Mouse (Mus musculus) bone marrow macrophage, adult 2 months (primary cell): ENCODE results near the gene Hist1h3a. TPM values are rescaled to one million over a fixed set of nuclear protein-coding genes. Genes with fewer than 3 reads are reported as not detected.
"Not testable (repeated sequence)": the region's sequence is repeated elsewhere in the genome, so short reads cannot be mapped to it uniquely, and the experiment has no call there.

Experiments used
- H3K27ac ChIP-seq: 2 replicates; pipeline ENCODE4 v1.5.1; 2012; ENCODE audit warnings: low read depth, low read length; ENCODE audit not compliant: insufficient read depth
- H3K4me1 ChIP-seq: 2 replicates; pipeline ENCODE4 v1.6.1; 2012; ENCODE audit warnings: low read length; ENCODE audit not compliant: control insufficient read depth, insufficient read depth
- H3K4me3 ChIP-seq: 2 replicates; pipeline ENCODE4 v1.5.1; 2012; ENCODE audit warnings: mild to moderate bottlenecking, low read length, moderate library complexity; ENCODE audit not compliant: insufficient read depth
- CTCF ChIP-seq: IDR thresholded peaks from 2 replicates; pipeline ENCODE4 v1.5.1; 2012; ENCODE audit warnings: low read depth, mild to moderate bottlenecking, low read length, moderate library complexity
- POLR2A ChIP-seq: IDR thresholded peaks from 2 replicates; pipeline ENCODE4 v1.6.1; 2012; ENCODE audit warnings: mild to moderate bottlenecking, low read depth, low read length, borderline replicate concordance
- polyA plus RNA-seq: library from polyadenylated mRNA; stranded (reverse); fragments of >200 nt; gene quantifications from 2 replicates; pipeline ENCODE4 v1.2.4, GENCODE M21; 2012; ENCODE audit not compliant: missing spikeins, insufficient read depth, insufficient read length

The Hist1h3a gene
- polyA plus RNA-seq, 1 experiment = not detected

- no peak overlapping the region for H3K27ac ChIP-seq
- TF ChIP-seq CTCF (no peak), POLR2A (no peak)
- no peak overlapping the region for H3K4me3 ChIP-seq
- peaks cover 19% of the 10 kb centered on the region for H3K4me1 ChIP-seq
These were observed 31.7 kb downstream of the Hist1h3a start for GRCm38 (mm10) chr13:23730479-23730878.

GRCm38 (mm10) chr13:23729706-23730105, 32.5 kb downstream of the Hist1h3a start:
- TF ChIP-seq POLR2A (no peak), CTCF (no peak)
- Histone ChIP-seq H3K4me1 (peaks cover 19% of the 10 kb centered on the region), H3K27ac (no peak overlapping the region)

GRCm38 (mm10) chr13:23729192-23729525, 33.0 kb downstream of the Hist1h3a start:
- H3K27ac ChIP-seq = no peak overlapping the region; the same call in 1 of the 2 replicates
- H3K4me1 ChIP-seq = peaks cover 19% of the 10 kb centered on the region
- no peak overlapping the region for H3K4me3 ChIP-seq
- TF ChIP-seq POLR2A = no peak
- TF ChIP-seq CTCF = no peak

More at GRCm38 (mm10) chr13:23729706-23730105, 32.5 kb downstream of the Hist1h3a start:
- no peak overlapping the region for H3K4me3 ChIP-seq

- Histone ChIP-seq H3K4me1 (peaks cover 19% of the 10 kb centered on the region), H3K4me3 (no peak overlapping the region), H3K27ac (no peak overlapping the region; the same call in 1 of the 2 replicates)
- TF ChIP-seq CTCF = no peak
- TF ChIP-seq POLR2A = no peak
These were observed 33.6 kb downstream of the Hist1h3a start for GRCm38 (mm10) chr13:23728472-23729191.

- H3K4me3 ChIP-seq = no peak overlapping the region
- peaks cover 18% of the 10 kb centered on the region for H3K4me1 ChIP-seq
- no peak overlapping the region for H3K27ac ChIP-seq
- no peak for TF ChIP-seq CTCF
These were observed 37.0 kb downstream of the Hist1h3a start for GRCm38 (mm10) chr13:23725213-23725612.

- Histone ChIP-seq H3K4me3 (no peak overlapping the region), H3K27ac (no peak overlapping the region), H3K4me1 (peaks cover 14% of the 10 kb centered on the region)
- TF ChIP-seq CTCF = no peak
- TF ChIP-seq POLR2A = no peak
These were observed 37.9 kb downstream of the Hist1h3a start for GRCm38 (mm10) chr13:23724239-23724638.

GRCm38 (mm10) chr13:23717593-23718245, 44.5 kb downstream of the Hist1h3a start:
- H3K27ac ChIP-seq = peak overlapping the region; percentile 89
- not testable (repeated sequence) for H3K4me3 ChIP-seq
- peaks cover 23% of the 10 kb centered on the region for H3K4me1 ChIP-seq

DNA sequence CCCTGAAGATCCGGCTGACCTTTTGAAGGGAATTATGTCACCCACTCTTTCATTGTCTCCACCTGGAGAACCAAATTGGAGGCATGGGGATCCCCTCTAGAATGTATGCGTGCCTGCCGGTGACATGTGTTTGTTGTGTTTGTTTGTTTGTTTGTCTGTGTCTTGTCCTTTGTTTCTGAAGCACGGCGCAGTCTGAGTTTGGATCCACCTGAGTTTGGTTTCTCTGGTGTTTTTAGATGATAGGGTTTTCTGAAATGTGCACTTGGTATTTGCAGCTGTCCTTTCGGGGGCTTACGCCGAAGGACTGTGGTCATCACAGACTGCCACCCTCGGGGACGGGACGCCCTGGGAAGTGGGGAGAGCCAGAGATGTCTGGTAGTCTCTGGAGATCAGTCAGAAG, 45.0 kb downstream of the Hist1h3a start:
- TF ChIP-seq CTCF (no peak), POLR2A (no peak)
- no peak overlapping the region for H3K4me3 ChIP-seq
- peaks cover 26% of the 10 kb centered on the region for H3K4me1 ChIP-seq
- peak overlapping the region; percentile 89 for H3K27ac ChIP-seq

- Histone ChIP-seq H3K4me1 (peaks cover 33% of the 10 kb centered on the region), H3K27ac (peak overlapping the region; percentile 6), H3K4me3 (no peak overlapping the region)
- no peak for TF ChIP-seq POLR2A
- no peak for TF ChIP-seq CTCF
These were observed 45.7 kb downstream of the Hist1h3a start for GRCm38 (mm10) chr13:23716261-23717042.

Other genes starting within 250 kb of the Hist1h3a start
- 2.5 and 3.1 TPM in 2 replicates for gene Hist1h4h, start 231.3 kb downstream of the Hist1h3a start, polyA plus RNA-seq
- 42.5 and 76.9 TPM in 2 replicates for gene Hist1h2af, start 228.5 kb downstream of the Hist1h3a start, polyA plus RNA-seq
- gene Hist1h3g, start 227.0 kb downstream of the Hist1h3a start, polyA plus RNA-seq = not detected in 2 replicates
- gene Hist1h2bh, start 219.0 kb downstream of the Hist1h3a start, polyA plus RNA-seq = 0.71 and 0.97 TPM in 2 replicates
- gene Hist1h3f, start 218.3 kb downstream of the Hist1h3a start, polyA plus RNA-seq = 0.80 TPM in 1 of 2 replicates, not detected in the other
- gene Hist1h4f, start 210.7 kb downstream of the Hist1h3a start, polyA plus RNA-seq = 4.7 TPM in 1 of 2 replicates, not detected in the other
- gene Hist1h1d, start 209.1 kb downstream of the Hist1h3a start, polyA plus RNA-seq = 0.11 and 0.39 TPM in 2 replicates
- 1.5 and 3.6 TPM in 2 replicates for gene Hist1h3e, start 200.0 kb downstream of the Hist1h3a start, polyA plus RNA-seq
- 1.7 TPM in 1 of 2 replicates, not detected in the other for gene Hist1h2ae, start 191.2 kb downstream of the Hist1h3a start, polyA plus RNA-seq
- gene Hist1h2bg, start 191.0 kb downstream of the Hist1h3a start, polyA plus RNA-seq = 9.8 and 11.9 TPM in 2 replicates
- 3.8 and 7.9 TPM in 2 replicates for gene Hist1h2bf, start 188.2 kb downstream of the Hist1h3a start, polyA plus RNA-seq
- gene Hist1h2ad, start 188.0 kb downstream of the Hist1h3a start, polyA plus RNA-seq = not detected in 2 replicates
- 2.3 and 3.2 TPM in 2 replicates for gene Hist1h3d, start 186.6 kb downstream of the Hist1h3a start, polyA plus RNA-seq
- 1.6 and 2.5 TPM in 2 replicates for gene Hist1h4d, start 180.8 kb downstream of the Hist1h3a start, polyA plus RNA-seq
- 0.86 and 2.1 TPM in 2 replicates for gene Hist1h2be, start 141.3 kb downstream of the Hist1h3a start, polyA plus RNA-seq
- 2.6 TPM in 2 replicates for gene Hist1h1e, start 139.8 kb downstream of the Hist1h3a start, polyA plus RNA-seq
- gene Hist1h2ac, start 78.4 kb downstream of the Hist1h3a start, polyA plus RNA-seq = 0.35 and 0.40 TPM in 2 replicates
- gene Hist1h2bc, start 78.2 kb downstream of the Hist1h3a start, polyA plus RNA-seq = 55.8 and 61.9 TPM in 2 replicates
- gene Hist1h1t, start 66.6 kb downstream of the Hist1h3a start, polyA plus RNA-seq = 0.62 TPM in 1 of 2 replicates, not detected in the other
- gene Hist1h4c, start 63.9 kb downstream of the Hist1h3a start, polyA plus RNA-seq = not detected in 2 replicates
- gene Hfe, start 51.5 kb downstream of the Hist1h3a start, polyA plus RNA-seq = 95.3 and 104 TPM in 2 replicates
- gene Hist1h1c, start 23.6 kb downstream of the Hist1h3a start, polyA plus RNA-seq = 75.5 and 80.8 TPM in 2 replicates
- 1.2 TPM in 1 of 2 replicates, not detected in the other for gene Hist1h3c, start 16.8 kb downstream of the Hist1h3a start, polyA plus RNA-seq
- 1.3 TPM in 1 of 2 replicates, not detected in the other for gene Hist1h2bb, start 15.7 kb downstream of the Hist1h3a start, polyA plus RNA-seq
- 4.3 and 8.4 TPM in 2 replicates for gene Hist1h2ab, start 11.3 kb downstream of the Hist1h3a start, polyA plus RNA-seq
- gene Hist1h3b, start 10.1 kb downstream of the Hist1h3a start, polyA plus RNA-seq = 2.1 and 4.8 TPM in 2 replicates
- 4.5 and 5.1 TPM in 2 replicates for gene Hist1h4b, start 5.4 kb downstream of the Hist1h3a start, polyA plus RNA-seq
- not detected in 2 replicates for gene Hist1h4a, start 1.2 kb downstream of the Hist1h3a start, polyA plus RNA-seq
- not detected in 2 replicates for gene Hist1h1a, start 1.3 kb upstream of the Hist1h3a start, polyA plus RNA-seq
- not detected in 2 replicates for gene Trim38, start 7.5 kb upstream of the Hist1h3a start, polyA plus RNA-seq
- gene Slc17a2, start 44.6 kb upstream of the Hist1h3a start, polyA plus RNA-seq = not detected in 2 replicates
- not detected in 2 replicates for gene Slc17a3, start 77.0 kb upstream of the Hist1h3a start, polyA plus RNA-seq
- gene Slc17a1, start 105.4 kb upstream of the Hist1h3a start, polyA plus RNA-seq = not detected in 2 replicates
- not detected in 2 replicates for gene Slc17a4, start 152.6 kb upstream of the Hist1h3a start, polyA plus RNA-seq
- gene Hist1h2ba, start 171.8 kb upstream of the Hist1h3a start, polyA plus RNA-seq = not detected in 2 replicates
- gene Hist1h2aa, start 172.1 kb upstream of the Hist1h3a start, polyA plus RNA-seq = not detected in 2 replicates
- not detected in 2 replicates for gene Scgn, start 228.8 kb upstream of the Hist1h3a start, polyA plus RNA-seq